Mouse (Mus musculus) kidney, adult 11 months (tissue): ENCODE data around the gene Hba-x.
"Not testable (repeated sequence)": the region's sequence is repeated elsewhere in the genome, so short reads cannot be mapped to it uniquely, and the experiment has no call there.

Experiments
- DNase-seq: peaks from one replicate; pipeline ENCODE4 v3.0.0; 2022

Hba-x gene

DNA sequence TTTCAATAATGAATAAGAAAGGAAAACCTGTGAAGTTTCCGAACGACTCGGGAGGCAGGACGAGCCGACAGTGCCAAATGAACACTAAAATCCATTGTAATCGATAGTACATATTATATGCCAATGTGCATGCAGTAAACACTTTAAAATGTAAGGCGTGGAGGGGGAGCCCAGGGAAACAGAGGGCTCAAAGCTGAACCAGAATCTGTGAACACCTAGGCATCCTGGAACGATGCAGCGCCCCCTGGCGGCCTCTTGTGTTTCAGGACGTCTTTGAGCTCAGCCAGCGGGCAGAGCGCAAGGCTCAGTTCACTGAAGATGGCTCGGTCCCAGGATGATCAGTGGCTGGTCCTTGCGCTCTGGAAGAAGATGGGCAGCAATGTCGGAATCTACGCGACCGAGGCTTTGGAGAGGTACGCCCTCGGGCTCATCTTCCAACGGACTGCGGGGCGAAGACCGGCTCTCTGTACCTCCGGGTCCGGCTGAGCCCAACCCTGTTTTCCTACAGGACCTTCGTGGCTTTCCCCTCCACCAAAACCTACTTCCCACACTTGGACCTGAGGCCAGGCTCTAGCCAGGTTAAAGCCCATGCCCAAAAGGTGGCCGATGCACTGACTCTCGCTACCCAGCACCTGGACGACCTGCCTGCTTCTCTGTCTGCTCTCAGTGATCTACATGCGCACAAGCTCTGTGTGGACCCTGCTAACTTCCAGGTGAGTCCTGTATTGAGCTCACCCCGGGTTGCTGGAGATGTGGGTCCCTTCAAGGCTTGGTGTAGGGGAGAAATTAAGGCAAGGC, 10.7 kb downstream of the Hba-x start, which contains the start of gene Hbq1b:
Hbq1b (plus strand) TSS at position 271 of the 798 bp plus-strand sequence.
- DNase-seq = peak; percentile 70

DNA sequence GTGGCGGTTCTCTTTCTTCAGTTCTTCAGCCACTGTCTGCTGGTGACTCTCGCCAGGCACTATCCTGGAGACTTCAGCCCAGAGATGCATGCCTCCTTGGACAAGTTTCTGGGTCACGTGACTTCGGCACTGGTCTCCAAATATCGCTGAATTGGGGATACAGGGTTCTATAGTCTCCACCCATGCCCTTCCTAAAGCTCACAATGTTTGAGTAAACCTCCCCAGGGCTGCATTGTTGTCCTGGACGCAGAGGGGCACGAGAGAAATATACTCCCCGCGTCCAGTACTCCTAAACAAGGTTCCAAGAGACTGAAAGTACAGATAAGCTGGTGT, 11.3 kb downstream of the Hba-x start:
- no peak for DNase-seq

DNA sequence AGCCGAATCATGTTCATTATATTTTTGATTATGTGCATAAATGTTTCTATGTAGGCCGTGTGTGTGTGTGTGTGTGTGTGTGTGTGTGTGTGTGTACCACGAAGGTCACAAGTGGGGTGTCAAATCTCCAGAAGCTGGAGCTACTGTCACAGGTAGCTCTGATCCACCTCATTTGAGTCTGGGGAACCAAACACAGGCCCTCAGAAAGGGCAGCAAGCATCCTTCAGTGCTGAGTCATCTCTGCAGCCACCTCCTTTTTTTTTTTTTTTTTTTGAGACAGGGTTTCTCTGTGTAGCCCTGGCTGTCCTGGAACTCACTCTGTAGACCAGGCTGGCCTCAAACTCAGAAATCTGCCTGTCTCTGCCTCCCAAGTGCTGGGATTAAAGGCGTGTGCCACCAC, 16.6 kb downstream of the Hba-x start:
- DNase-seq = not testable (repeated sequence)

DNA sequence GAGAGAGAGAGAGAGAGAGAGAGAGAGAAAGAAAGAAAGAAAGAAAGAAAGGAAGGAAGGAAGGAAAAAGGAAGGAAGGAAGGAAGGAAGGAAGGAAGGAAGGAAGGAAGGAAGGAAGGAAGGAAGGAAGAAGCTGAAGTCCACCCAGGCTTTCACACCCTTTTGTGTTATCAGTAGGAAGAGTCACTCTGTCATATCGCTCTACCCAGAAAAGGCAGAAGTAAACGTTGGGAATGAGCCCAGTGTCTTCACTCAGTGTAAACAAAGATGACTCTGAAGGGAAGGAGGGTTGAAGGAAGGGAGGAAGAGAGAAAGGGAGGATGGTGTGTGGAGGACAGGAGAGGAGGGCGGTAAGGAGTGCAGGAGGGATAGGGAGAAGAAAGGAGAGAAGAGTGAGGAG, 17.3 kb downstream of the Hba-x start:
- DNase-seq = not testable (repeated sequence)

DNA sequence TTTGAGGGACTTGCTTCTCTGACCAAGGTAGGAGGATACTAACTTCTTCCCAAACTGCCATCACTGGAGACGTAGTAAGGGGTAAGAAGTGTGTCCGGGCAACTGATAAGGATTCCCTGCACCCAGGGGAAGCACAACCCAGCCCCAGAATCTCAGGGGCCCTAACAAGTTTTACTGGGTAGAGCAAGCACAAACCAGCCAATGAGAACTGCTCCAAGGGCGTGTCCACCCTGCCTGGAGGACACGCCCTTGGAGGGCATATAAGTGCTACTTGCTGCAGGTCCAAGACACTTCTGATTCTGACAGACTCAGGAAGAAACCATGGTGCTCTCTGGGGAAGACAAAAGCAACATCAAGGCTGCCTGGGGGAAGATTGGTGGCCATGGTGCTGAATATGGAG, 20.0 kb downstream of the Hba-x start, which contains the start of gene Hba-a2:
Hba-a2 (plus strand) TSS at position 287 of the 400 bp plus-strand sequence.
- not testable (repeated sequence) for DNase-seq

DNA sequence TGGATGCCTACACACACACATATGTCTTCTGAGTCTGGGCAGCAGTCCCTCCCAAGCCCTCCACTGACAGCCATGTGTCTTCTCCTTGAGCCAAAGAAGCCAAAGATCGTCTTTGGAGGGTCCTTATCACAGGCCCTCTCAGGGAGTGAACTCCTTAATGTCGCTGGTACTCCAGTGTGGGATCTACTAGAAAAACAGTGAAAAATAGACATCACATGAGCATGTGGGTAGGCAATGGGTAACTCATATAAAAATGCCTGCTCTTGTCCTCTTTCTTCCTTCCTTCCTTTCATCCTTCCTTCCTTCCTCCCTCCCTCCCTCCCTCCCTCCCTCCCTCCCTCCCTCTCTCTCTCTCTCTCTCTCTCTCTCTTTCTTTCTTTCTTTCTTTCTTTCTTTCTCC, 21.2 kb downstream of the Hba-x start:
- not testable (repeated sequence) for DNase-seq

DNA sequence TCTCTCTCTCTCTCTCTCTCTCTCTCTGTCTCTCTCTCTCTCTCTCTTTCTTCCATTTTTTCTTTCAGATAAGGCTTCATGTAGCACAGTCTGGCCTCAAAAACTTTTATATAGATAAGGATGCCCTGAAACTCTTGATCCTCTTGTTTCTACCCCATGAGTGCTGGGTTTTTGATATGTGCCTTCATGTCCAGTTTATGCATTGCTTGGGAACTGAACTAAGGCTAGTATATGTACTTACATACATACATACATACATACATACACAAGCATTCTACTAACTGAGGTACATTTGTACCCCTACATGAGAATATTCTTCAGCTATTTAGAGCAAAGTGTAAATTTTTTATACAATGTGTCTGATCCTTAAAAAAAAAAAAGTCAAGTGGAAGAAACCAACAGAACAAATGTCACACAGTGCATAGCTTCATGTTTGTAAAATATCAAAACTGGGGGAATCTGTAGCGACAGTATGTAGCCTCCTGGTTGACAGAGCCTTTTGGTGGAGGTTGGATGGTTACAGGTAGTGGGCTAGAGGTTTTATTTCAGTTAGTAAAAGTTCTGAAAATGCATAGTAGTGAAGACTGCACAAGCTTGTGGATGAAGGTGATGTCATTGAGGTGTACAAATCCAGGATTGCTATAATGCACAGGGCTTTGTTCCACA, 21.8 kb downstream of the Hba-x start:
- no peak for DNase-seq

DNA sequence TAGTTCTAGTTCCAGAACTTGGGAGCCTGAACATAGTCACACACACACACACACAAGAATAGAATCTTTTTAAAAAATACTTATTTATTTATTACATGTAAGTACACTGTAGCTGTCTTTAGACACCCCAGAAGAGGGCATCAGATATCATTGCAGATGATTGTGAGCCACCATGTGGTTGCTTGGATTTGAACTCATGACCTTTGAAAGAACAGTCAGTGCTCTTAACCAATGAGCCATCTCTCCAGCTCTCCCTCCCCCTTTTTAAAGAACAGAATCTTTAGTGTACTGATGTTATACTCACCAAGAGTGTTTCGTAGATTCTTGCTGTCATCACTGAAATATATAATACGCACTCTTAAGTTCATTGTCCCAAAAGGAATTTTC, 22.3 kb downstream of the Hba-x start:
- DNase-seq = no peak

DNA sequence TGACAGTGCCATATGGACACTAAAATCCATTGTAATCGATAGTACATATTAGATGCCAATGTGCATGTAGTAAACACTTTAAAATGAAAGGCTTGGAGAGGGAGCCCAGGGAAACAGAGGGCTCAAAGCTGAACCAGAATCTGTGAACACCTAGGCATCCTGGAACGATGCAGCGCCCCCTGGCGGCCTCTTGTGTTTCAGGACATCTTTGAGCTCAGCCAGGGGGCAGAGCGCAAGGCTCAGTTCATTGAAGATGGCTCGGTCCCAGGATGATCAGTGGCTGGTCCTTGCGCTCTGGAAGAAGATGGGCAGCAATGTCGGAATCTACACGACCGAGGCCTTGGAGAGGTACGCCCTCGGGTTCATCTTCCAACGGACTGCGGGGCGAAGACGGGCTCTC, 23.7 kb downstream of the Hba-x start, which contains the start of gene Hbq1a:
Hbq1a (plus strand) TSS at position 205 of the 400 bp plus-strand sequence.
- DNase-seq = peak; percentile 12

DNA sequence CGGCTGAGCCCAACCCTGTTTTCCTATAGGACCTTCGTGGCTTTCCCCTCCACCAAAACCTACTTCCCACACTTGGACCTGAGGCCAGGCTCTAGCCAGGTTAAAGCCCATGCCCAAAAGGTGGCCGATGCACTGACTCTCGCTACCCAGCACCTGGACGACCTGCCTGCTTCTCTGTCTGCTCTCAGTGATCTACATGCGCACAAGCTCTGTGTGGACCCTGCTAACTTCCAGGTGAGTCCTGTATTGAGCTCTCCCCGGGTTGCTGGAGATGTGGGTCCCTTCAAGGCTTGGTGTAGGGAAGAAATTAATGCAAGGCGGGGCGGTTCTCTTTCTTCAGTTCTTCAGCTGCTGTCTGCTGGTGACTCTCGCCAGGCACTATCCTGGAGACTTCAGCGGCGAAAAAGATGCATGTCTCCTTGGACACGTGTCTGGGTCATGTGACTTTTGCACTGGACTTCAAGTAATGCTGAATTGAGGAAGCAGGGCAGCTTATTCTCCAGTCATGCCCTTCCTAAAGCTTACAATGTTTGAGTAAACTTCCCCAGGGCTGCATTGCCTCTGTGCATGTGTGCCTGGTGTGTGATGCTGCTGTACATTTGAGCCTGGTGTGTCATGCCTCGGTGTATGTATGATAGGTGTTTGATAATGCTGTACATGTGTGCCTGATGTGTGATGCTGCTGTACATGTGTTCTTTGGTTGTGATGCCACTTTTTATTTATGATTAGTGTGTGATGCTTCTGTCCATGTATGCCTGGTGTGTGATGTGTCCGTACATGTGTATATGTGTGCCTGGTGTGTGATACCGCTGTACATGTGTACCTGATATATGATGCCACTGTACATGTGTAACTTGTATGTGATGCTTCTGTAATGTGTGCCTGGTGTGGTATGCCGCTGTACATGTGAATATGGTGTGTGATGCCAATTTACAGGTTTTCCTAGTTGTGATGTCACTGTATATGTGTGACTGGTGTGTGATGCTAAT, 24.4 kb downstream of the Hba-x start:
- no peak for DNase-seq

DNA sequence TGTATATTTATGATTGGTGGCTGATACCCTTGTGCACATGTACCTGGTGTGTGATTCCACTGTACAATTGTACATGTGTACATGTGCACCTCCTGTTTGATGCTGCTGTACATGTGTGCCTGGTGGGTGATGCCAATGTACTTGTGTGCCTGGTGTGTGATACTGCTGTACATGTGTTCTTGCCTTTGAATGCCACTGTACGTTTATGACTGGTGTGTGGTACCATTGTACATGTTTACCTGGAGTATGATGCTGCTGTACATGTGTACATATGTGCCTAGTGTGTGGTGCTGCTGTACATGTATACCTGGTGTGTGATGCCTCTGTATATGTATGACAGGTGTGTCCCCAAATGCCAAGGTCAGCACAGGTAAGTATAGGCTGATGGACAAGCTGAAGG, 25.3 kb downstream of the Hba-x start:
- no peak for DNase-seq

DNA sequence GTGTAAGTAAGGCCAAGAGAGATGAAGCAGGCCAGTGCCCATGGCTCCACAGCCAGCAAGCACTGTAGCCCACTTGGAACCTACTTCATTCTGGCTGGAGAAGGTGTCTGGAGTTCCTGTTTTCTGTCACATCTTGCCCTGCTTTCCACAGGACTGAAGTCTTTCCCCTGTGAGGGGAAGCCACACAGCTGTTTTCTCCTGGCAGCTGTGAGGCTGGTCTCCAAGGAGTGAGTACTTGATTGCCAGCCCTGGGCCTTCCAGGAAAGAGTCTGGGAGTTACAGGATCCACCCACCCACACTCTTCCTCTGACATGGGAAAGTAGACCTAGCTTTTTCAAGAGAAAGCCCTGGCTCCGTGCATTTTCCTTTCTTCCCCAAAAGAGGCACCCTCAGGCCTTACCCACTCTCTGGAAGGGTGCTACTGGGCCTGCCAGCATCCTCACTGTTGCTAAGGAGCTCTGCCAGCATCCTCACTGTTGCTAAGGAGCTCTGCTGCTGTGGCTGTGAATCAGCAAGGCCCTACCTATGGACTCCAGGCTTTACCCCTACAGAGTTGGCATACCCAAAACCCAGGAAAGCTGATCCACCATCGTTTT, 26.7 kb downstream of the Hba-x start:
- no peak for DNase-seq

DNA sequence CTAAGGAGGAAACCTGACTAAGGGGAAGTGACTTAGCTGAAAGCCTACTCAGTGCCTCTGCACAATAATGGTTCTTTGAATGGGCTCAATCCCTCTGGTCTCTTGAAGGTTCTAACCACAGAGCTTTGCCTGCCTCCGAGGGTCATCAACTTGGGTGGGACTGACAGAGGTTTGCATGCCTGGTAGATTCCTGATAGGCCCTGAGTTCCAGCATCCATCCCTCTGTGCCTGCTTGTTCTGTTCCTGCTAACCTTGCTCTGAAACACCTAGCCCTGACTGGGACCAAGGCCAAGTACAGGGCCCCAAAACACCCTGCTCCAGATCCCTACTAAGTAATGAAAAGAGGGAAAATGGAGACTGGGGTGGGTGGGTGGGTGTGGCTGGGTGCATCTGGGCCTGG, 27.3 kb downstream of the Hba-x start:
- DNase-seq = no peak

DNA sequence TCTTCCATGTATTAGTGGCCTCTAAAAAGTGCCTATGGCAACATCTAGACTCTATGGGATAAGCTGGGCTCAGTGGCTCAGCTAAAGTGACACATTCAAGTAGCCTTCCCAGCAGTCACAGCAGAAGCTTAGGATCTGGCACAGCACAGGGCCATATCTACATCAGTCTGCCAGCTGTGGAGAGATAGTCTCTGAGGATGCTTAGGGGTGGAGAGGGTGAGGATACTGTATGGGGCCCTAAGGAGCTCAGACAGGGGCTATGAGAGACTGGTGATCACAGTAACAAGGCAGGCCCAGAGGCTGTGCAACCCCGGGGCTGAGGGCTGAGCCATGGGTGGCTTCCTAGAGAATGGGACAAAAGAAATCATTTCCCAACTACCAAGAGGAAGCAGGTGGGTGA, 30.8 kb downstream of the Hba-x start:
- no peak for DNase-seq

DNA sequence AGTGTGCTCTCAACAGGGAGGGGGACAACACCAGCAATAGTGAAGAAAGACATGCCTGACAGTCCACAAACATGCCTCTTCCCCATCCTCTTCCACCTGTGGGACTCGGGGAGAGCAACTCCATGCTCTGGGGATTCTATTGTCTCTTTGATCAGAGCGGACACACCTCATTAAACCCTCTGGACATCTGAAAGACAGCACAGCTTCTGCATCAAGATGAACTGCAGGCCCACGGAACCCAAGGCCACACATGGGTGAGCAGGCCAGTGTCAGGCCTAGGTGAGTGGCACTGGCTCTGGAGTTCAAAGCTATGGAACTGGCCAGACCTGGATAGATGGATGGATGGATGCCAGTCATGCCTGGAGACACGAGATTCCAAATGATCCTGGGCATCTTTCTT, 33.2 kb downstream of the Hba-x start:
- DNase-seq = no peak

DNA sequence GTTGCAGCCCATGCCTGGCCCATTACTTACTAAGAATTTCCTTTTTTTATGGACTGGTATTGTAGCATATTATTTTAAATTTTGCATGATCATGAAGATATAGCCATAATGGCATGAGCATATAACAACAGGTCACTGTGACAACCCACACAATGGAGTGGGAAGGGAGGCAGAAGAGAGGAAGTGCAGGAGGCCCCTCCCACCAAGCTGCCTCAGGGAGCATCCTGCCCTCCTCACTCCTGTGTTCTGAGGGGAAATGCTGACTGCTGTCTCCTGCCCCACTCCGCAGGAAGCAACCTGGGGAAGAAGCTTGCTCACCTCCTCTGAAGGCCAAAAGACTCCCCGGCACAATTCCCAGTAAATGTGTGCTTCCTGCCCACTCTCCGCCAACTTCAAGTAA, 33.7 kb downstream of the Hba-x start:
- no peak for DNase-seq

DNA sequence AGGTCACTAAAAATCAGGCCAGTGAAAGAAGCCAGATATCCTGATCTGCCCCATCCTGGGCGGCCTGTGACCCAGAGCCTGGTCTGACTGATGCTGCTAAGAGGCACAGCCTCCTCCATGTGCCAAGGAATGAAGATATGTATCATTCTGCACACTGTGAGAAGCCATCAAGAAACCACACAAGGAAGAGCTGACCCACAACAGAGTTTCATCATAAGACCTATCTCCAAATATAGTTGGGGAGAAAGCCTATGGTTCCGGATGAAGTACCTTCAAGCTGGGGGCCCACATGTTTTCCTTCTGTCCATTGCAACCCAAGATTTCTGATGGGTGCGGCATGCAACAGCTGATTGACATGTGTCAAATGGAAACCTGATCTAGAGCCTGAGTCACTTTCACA, 39.8 kb downstream of the Hba-x start:
- DNase-seq = no peak

DNA sequence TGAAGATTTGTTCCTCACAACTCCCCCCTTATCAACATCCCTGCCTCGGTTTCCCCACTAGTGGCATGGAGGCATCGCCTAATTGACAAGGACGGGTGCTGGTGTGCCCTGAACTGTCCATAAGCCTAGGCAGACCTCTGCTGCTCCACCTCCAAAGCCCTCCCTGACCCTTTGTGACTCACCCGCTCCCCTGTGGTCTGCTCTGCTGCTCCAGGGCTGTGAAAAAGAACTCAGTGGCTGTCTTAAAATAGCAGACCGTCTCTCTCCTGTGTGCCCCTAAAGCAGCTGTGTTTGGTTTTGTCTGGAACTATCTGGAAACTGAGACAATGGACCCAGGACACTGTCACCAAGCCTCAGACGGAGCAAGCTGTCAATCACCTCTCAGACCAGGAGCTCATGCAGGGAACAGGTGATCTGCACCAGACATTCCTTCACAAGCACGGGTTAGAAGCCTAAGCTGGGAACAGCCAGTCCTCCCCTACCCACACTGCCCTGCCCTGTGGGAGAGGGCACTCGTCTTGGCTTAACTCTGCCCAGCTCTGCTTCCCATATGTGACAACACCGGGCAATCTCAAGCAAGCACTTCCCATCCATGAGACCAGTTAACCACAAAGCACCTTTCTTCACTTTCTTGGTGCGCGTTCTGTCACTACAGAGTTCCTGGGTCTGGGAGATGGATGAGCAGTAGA, 44.5 kb downstream of the Hba-x start:
- DNase-seq = no peak

DNA sequence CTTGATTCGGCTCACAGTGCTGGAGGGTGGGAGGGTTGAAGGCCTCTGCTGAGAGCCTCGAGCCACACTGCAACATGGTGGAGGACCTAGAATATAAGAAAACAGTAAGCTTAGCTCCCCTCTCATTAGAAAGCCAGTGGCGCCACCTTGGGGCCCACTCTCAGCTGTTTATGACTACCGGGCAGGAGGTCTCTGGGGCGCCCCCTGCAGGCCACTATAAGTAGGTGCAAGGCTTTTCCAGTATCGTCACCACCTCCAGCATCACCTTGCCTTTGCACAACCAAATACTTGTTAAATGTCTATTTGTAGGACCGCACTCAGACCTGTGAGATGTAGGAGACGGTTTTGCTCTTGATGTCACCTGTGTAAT, 45.0 kb downstream of the Hba-x start:
- peak; percentile 32 for DNase-seq

DNA sequence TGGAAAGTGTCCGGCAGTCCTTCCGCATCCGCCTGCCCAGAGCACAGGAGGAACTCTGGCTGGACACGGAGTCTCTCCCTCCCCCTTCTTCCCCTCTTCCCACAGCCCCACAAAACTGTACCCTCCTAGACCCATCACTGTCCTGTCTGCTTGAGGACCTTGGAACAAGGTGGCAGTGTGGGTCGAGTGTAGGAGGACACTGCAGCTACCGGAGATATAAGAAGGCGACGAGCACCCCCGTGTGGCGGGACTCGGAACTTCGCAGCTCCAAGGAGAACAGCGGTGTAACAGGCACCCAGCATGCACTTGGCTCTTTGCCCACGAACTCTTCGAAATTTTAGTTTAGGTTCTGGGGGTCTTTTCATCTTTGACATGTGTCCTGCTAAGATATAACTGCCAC, 48.4 kb downstream of the Hba-x start:
- DNase-seq = peak; percentile 73
